Mouse (Mus musculus): Measurements from ENCODE around the gene Cilp2.

GRCm38 (mm10) chr8:69935431-69935830 is 47.9 kb upstream of the Cilp2 start:
- TF ChIP-seq CTCF (IDR thresholded peaks at IDR 0.05; ENCODE audit: control insufficient read depth, insufficient read depth, insufficient replicate concordance, low read depth, low read length), result no peak
- TF ChIP-seq POLR2A (IDR thresholded peaks at IDR 0.05; ENCODE audit: control insufficient read depth, low read depth, low read length), result no peak
